14 mouse cellular contexts compared by ENCODE assay signal in the genomic region with DNA sequence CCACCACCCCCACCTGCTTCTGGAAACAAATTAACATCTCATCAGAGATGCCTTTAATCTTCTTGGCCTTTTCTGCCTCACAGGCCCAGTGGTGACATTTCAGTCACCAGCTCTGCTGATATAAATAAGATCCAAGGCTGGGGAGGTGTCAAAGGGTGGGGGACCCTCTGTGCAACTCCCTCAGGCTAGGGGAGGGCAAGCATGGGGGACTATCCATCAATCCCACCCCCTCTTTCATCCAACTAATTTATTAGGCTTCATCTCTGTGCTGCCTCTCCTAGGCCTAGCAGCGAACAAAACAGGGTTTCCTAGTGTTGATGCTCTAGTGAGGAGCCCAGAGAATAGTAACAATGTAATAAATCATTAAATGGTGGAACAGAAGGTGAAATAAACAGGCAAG. TPM values are rescaled to one million over a fixed set of nuclear protein-coding genes. Genes with fewer than 3 reads are reported as not detected.
"Had no signal": no experiment of that assay in that cellular context is flagged by ENCODE, and none has a peak within 500 bp of the region (broad histone marks: within the 10 kb centered on the region; RNA-seq: fewer than 3 reads in every experiment).

No protein-coding gene starts in this region.

- DNase-seq: kidney, adult 2 months; kidney, postnatal 14 days; left cerebral cortex, postnatal 4 days; lung, adult 18-20 months; right cerebral cortex, adult 18-20 months; right cerebral cortex, postnatal 25 days; thymus, adult 18-20 months; thymus, postnatal 14 days had no signal

- H3K27ac ChIP-seq: kidney, embryonic 15.5 days; limb, embryonic 13.5 days; liver, embryonic 14.5 days had no signal

- H3K9me3 ChIP-seq: kidney, embryonic 15.5 days; limb, embryonic 13.5 days had no signal

- H3K4me3 ChIP-seq: kidney, embryonic 15.5 days; limb, embryonic 13.5 days had no signal

- H3K9ac ChIP-seq: kidney, embryonic 15.5 days; limb, embryonic 13.5 days; liver, embryonic 14.5 days had no signal

- H3K36me3 ChIP-seq: kidney, embryonic 15.5 days; limb, embryonic 13.5 days had no signal

- ATAC-seq: intestine, embryonic 16.5 days had no signal

- H3K4me2 ChIP-seq: kidney, embryonic 15.5 days; limb, embryonic 13.5 days had no signal

RNA-seq across cellular contexts. Expression of a gene that starts 17.0 kb away (rescaled TPM):
- total RNA-seq: liver, adult 2 months; megakaryocyte-erythroid progenitor cell, adult 5-6 weeks had no signal
